Mouse (Mus musculus): ENCODE data around the gene Tbc1d24. TPM values are rescaled to one million over a fixed set of nuclear protein-coding genes. Genes with fewer than 3 reads are reported as not detected.
"Not testable (repeated sequence)": the region's sequence is repeated elsewhere in the genome, so short reads cannot be mapped to it uniquely, and the experiment has no call there.

Gene Tbc1d24
- polyA plus RNA-seq, 1 experiment from 2014 or later: 9.1 TPM

GRCm38 (mm10) chr17:24137226-24137880 lies 68.0 kb downstream of the Tbc1d24 start:
- no peak for ATAC-seq (ENCODE audit: low FRiP score, low read depth)
- H3K4me1 ChIP-seq: peaks cover 23% of the 10 kb centered on the region
- no peaks in the 10 kb centered on the region for H3K27me3 ChIP-seq
- peaks cover 5% of the 10 kb centered on the region; the same call in 1 of the 2 replicates for H3K36me3 ChIP-seq
- H3K9me3 ChIP-seq: no peaks in the 10 kb centered on the region
- WGBS: 70% methylated on average over 2 of the region's 2 CpGs
- H3K4me3 ChIP-seq: no peak overlapping the region
- no peak overlapping the region for H3K9ac ChIP-seq
- no peak overlapping the region for H3K4me2 ChIP-seq (replicated peaks)
- no peak overlapping the region for H3K27ac ChIP-seq

GRCm38 (mm10) chr17:24134062-24134461 lies 71.3 kb downstream of the Tbc1d24 start:
- no peak overlapping the region for H3K9ac ChIP-seq
- H3K27me3 ChIP-seq: no peaks in the 10 kb centered on the region
- ATAC-seq (ENCODE audit: low FRiP score, low read depth): no peak
- H3K27ac ChIP-seq: no peak overlapping the region
- H3K9me3 ChIP-seq: no peaks in the 10 kb centered on the region
- peaks cover 5% of the 10 kb centered on the region; the same call in 1 of the 2 replicates for H3K36me3 ChIP-seq
- peaks cover 17% of the 10 kb centered on the region for H3K4me1 ChIP-seq
- H3K4me3 ChIP-seq: no peak overlapping the region
- no peak overlapping the region for H3K4me2 ChIP-seq (replicated peaks)

- not testable (repeated sequence) for H3K4me2 ChIP-seq (replicated peaks); ATAC-seq (ENCODE audit: low FRiP score, low read depth); H3K27me3 ChIP-seq; H3K36me3 ChIP-seq; H3K9me3 ChIP-seq; H3K9ac ChIP-seq; H3K4me3 ChIP-seq; H3K27ac ChIP-seq
- 88% methylated on average over 4 of the region's 4 CpGs for WGBS
- peaks cover 17% of the 10 kb centered on the region for H3K4me1 ChIP-seq
These were observed 72.4 kb downstream of the Tbc1d24 start for GRCm38 (mm10) chr17:24132919-24133318.

- Histone ChIP-seq H3K4me3 (no peak overlapping the region), H3K9me3 (no peaks in the 10 kb centered on the region), H3K4me2 (replicated peaks) (no peak overlapping the region), H3K9ac (no peak overlapping the region), H3K27ac (no peak overlapping the region), H3K4me1 (peaks cover 10% of the 10 kb centered on the region), H3K36me3 (no peaks in the 10 kb centered on the region; the same call in 1 of the 2 replicates), H3K27me3 (no peaks in the 10 kb centered on the region)
- no peak for ATAC-seq (ENCODE audit: low FRiP score, low read depth)
- 95% methylated on average over 3 of the region's 3 CpGs for WGBS
These were observed 73.8 kb downstream of the Tbc1d24 start for GRCm38 (mm10) chr17:24131570-24131969.

GRCm38 (mm10) chr17:24129246-24129645 lies 76.1 kb downstream of the Tbc1d24 start:
- H3K4me2 ChIP-seq (replicated peaks); H3K4me3 ChIP-seq; H3K27me3 ChIP-seq; H3K9me3 ChIP-seq; H3K4me1 ChIP-seq; H3K36me3 ChIP-seq; H3K27ac ChIP-seq; ATAC-seq (ENCODE audit: low FRiP score, low read depth); H3K9ac ChIP-seq: not testable (repeated sequence)
- whole genome bisulfite sequencing: 92% methylated on average over 4 of the region's 4 CpGs

GRCm38 (mm10) chr17:24127592-24127991 lies 77.8 kb downstream of the Tbc1d24 start:
- Histone ChIP-seq H3K9ac (no peak overlapping the region), H3K9me3 (no peaks in the 10 kb centered on the region), H3K27me3 (no peaks in the 10 kb centered on the region), H3K27ac (no peak overlapping the region), H3K4me1 (peaks cover 10% of the 10 kb centered on the region), H3K4me3 (no peak overlapping the region), H3K4me2 (replicated peaks) (no peak overlapping the region), H3K36me3 (no peaks in the 10 kb centered on the region)
- 91% methylated on average over 1 of the region's 1 CpGs for WGBS
- no peak for ATAC-seq (ENCODE audit: low FRiP score, low read depth)

- H3K9me3 ChIP-seq: no peaks in the 10 kb centered on the region
- H3K9ac ChIP-seq: no peak overlapping the region
- H3K4me3 ChIP-seq: no peak overlapping the region
- no peaks in the 10 kb centered on the region for H3K36me3 ChIP-seq
- WGBS: 82% methylated on average over 3 of the region's 3 CpGs
- H3K4me1 ChIP-seq: peaks cover 10% of the 10 kb centered on the region
- H3K4me2 ChIP-seq (replicated peaks): no peak overlapping the region
- H3K27ac ChIP-seq: no peak overlapping the region
- ATAC-seq (ENCODE audit: low FRiP score, low read depth): no peak
- no peaks in the 10 kb centered on the region for H3K27me3 ChIP-seq
These were observed 78.6 kb downstream of the Tbc1d24 start for GRCm38 (mm10) chr17:24126801-24127200.

Small RNA genes lying within 50 kb of the gene (microRNA-seq; reads per million reads assigned to microRNA genes)
- gene Mir5134 (1.4 reads per million), gene Mir6965 (0.52 reads per million)

Other genes starting within 250 kb of the Tbc1d24 start
- gene Prss30, start 225.0 kb downstream of the Tbc1d24 start, polyA plus RNA-seq (2015; fragmentation: Nextera tagmentation; extraction: Ambion mirVana): not detected in 2 replicates
- 0.47 and 0.60 TPM in 2 replicates for gene Prss22, start 207.5 kb downstream of the Tbc1d24 start, polyA plus RNA-seq (2015; fragmentation: Nextera tagmentation; extraction: Ambion mirVana)
- 0.52 and 0.55 TPM in 2 replicates for gene Prss27, start 167.4 kb downstream of the Tbc1d24 start, polyA plus RNA-seq (2015; fragmentation: Nextera tagmentation; extraction: Ambion mirVana)
- gene Kctd5, start 132.1 kb downstream of the Tbc1d24 start, polyA plus RNA-seq (2015; fragmentation: Nextera tagmentation; extraction: Ambion mirVana): 75.7 and 77.4 TPM in 2 replicates
- gene Pdpk1, start 54.6 kb downstream of the Tbc1d24 start, polyA plus RNA-seq (2015; fragmentation: Nextera tagmentation; extraction: Ambion mirVana): 37.9 and 38.2 TPM in 2 replicates
- 36.9 and 38.1 TPM in 2 replicates for gene Amdhd2, start 41.8 kb downstream of the Tbc1d24 start, polyA plus RNA-seq (2015; fragmentation: Nextera tagmentation; extraction: Ambion mirVana)
- gene Atp6v0c, start 35.9 kb downstream of the Tbc1d24 start, polyA plus RNA-seq (2015; fragmentation: Nextera tagmentation; extraction: Ambion mirVana): 446 and 468 TPM in 2 replicates
- 14.5 and 14.9 TPM in 2 replicates for gene Ntn3, start 4.0 kb upstream of the Tbc1d24 start, polyA plus RNA-seq (2015; fragmentation: Nextera tagmentation; extraction: Ambion mirVana)
- 15.8 and 16.3 TPM in 2 replicates for gene Tedc2, start 15.3 kb upstream of the Tbc1d24 start, polyA plus RNA-seq (2015; fragmentation: Nextera tagmentation; extraction: Ambion mirVana)
- 65.4 and 67.0 TPM in 2 replicates for gene Ccnf, start 45.9 kb upstream of the Tbc1d24 start, polyA plus RNA-seq (2015; fragmentation: Nextera tagmentation; extraction: Ambion mirVana)
- not detected in 2 replicates for gene Abca17, start 145.5 kb upstream of the Tbc1d24 start, polyA plus RNA-seq (2015; fragmentation: Nextera tagmentation; extraction: Ambion mirVana)
- gene Abca3, start 146.4 kb upstream of the Tbc1d24 start, polyA plus RNA-seq (2015; fragmentation: Nextera tagmentation; extraction: Ambion mirVana): 5.6 and 6.6 TPM in 2 replicates
- 322 TPM in 2 replicates for gene Rnps1, start 209.0 kb upstream of the Tbc1d24 start, polyA plus RNA-seq (2015; fragmentation: Nextera tagmentation; extraction: Ambion mirVana)
- gene Eci1, start 221.1 kb upstream of the Tbc1d24 start, polyA plus RNA-seq (2015; fragmentation: Nextera tagmentation; extraction: Ambion mirVana): 85.0 and 87.3 TPM in 2 replicates
- gene Dnase1l2, start 237.5 kb upstream of the Tbc1d24 start, polyA plus RNA-seq (2015; fragmentation: Nextera tagmentation; extraction: Ambion mirVana): 2.7 and 3.9 TPM in 2 replicates

Data from limb, embryonic 13.5 days (tissue).